Mouse (Mus musculus): ENCODE data around the gene Ppip5k2. TPM values are rescaled to one million over a fixed set of nuclear protein-coding genes. Genes with fewer than 3 reads are reported as not detected.

Ppip5k2 gene
- total RNA-seq, 4 experiments from 2014 or later, result 27.1 to 29.6 (median 28.7) TPM

- no peak for DNase-seq (ENCODE audit: low spot score in 2 of 2)
These were observed 10.4 kb downstream of the Ppip5k2 start for GRCm38 (mm10) chr1:97759841-97760240.

- DNase-seq (ENCODE audit: low spot score in 2 of 2), result no peak
These were observed 15.8 kb downstream of the Ppip5k2 start for GRCm38 (mm10) chr1:97754392-97754791.

- DNase-seq (ENCODE audit: low spot score in 2 of 2), result no peak
These were observed 17.0 kb downstream of the Ppip5k2 start for GRCm38 (mm10) chr1:97753216-97753615.

GRCm38 (mm10) chr1:97748163-97748562, 22.0 kb downstream of the Ppip5k2 start:
- DNase-seq (ENCODE audit: low spot score in 2 of 2), result no peak

DNA sequence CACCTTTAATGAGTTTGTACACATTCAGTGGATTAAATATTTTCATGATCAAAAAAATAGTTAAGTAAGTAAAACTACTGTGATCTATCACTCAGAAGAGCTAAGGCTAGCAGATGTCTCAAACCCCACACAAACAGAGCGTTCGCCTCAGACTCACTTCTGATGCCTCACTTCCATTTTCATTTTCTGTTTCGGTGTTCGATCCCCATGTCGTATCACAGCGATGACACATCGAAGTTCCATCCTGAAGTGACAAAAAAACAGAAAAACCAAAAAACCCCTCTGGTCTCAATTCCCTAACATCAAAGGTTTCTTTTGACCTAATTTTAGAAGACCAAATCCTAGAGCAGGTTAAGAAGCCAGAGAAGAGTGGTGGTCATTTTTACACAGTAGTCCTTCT, 23.9 kb downstream of the Ppip5k2 start:
- no peak for DNase-seq (ENCODE audit: low spot score in 2 of 2)

- DNase-seq (ENCODE audit: low spot score in 2 of 2), result no peak
These were observed 24.5 kb downstream of the Ppip5k2 start for GRCm38 (mm10) chr1:97745712-97746111.

DNA sequence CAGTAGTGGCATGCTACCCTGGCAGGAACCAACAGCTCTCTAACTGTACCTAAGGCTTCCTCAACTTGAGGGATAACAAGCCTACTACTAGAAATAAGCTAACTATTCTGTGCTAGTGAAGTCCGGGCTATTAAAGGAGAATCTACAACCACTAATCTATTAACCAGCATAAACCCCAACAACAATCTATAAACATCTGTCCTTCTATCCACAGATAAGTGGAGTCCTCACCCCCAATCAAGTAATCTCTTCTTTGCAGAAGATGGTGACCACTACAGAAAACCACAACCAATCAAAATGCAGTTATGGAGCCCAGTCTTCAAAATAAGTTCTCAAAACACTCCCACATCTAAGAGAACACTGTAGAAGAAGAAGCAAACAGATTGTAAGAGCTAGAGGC, 27.1 kb downstream of the Ppip5k2 start:
- DNase-seq (ENCODE audit: low spot score in 2 of 2), result no peak

DNA sequence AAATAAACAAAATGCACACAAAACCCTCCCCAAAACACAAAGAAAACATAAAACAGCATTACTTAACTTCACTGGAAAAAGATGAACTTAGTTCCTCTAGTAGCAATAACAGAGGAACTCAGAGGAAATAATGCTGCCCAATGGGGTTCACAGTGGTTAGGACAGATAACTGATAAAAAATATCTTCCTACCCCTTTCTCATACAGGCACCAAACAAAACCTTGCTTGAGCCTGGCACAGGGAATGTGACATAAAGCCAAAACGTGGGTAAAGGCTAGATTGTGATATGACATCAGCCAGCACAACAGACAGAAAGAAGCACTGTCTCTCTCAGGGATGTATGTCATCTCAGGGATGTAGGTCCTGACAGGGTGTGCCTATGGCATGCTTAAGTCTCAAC, 40.9 kb downstream of the Ppip5k2 start:
- no peak for DNase-seq (ENCODE audit: low spot score in 2 of 2)

DNA sequence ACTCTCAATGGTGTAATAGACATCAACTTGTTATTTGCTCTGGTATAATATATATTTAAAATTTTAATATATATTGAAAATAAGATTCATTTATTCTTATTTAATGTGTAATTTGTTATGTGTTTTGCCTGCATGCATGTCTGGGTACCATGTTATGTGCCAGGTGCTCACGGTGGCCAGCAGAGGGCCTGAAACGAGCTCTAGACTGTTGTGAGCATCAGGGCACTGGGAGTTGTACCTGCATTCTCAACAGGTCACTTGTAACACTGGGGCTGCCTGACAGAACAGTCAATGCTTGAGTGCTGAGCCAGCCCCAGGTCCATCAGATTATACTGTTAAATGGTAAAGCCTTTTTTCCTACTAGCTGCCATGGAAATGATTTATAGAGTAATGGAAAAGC, 43.5 kb downstream of the Ppip5k2 start:
- DNase-seq (ENCODE audit: low spot score in 2 of 2), result no peak

DNA sequence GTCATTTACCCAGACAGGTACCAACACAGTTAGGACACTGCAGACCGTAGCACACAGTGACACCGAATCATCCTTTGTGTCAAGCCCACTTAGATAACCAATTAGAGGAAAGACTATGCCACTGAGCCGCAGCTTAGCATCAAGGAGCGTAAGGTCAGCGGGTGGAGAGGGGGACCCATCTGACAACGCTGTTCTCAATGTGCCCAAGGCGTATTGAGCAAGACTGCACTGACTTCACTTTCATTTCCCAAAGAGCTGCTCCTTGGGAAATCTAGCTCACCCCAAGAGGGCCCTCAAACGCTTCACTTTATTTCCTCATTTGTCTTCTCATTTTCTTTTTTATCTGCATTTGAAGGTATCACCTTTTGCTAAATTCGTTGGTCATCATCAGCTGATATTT, 51.8 kb downstream of the Ppip5k2 start:
- DNase-seq (ENCODE audit: low spot score in 2 of 2), result no peak

- DNase-seq (ENCODE audit: low spot score in 2 of 2), result no peak
These were observed 55.8 kb downstream of the Ppip5k2 start for GRCm38 (mm10) chr1:97714334-97714868.

GRCm38 (mm10) chr1:97710520-97710919, 59.7 kb downstream of the Ppip5k2 start:
- DNase-seq (ENCODE audit: low spot score in 2 of 2), result no peak

- no peak for DNase-seq (ENCODE audit: low spot score in 2 of 2)
These were observed 64.8 kb downstream of the Ppip5k2 start for GRCm38 (mm10) chr1:97705389-97705788.

DNA sequence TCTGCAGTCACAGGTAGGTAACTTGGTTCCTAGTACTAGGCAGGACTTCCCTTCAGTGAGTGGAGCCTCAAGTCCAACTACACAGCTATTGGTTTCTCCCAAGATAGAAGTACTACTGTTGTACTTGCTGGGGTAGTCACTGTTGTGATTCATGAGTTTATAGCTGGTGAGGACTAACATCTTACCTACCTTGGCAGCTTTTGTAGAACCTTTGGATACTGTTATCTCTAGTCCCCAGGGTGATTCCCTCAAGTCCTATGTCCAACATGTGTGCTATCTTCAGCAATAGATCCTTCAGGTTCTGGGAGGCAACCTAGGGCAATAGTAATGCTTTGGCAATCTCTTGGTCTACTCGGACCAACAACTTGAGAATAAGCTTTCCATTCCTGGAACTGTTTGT, 65.6 kb downstream of the Ppip5k2 start:
- no peak for DNase-seq (ENCODE audit: low spot score in 2 of 2)

GRCm38 (mm10) chr1:97698956-97699570, 71.1 kb downstream of the Ppip5k2 start:
- no peak for DNase-seq (ENCODE audit: low spot score in 2 of 2)

DNA sequence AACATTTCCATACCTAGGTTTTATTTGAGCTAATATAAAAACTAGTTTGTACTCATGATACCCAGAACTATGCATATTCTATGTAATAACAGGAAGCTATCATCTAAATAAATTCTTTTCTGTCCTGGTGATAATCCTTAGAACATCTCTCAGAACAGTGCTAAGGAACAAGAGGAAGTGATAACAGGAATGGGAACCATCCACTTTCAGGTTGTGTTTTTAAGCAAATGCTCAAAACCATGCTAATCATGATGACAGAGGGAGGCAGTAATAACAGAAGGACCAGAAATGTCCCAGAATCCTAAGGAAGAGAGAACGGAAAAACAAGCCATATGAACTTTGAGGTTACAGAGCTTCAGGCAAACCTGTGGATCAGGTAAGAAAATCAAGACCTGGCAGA, 72.9 kb downstream of the Ppip5k2 start:
- DNase-seq (ENCODE audit: low spot score in 2 of 2), result no peak

GRCm38 (mm10) chr1:97693825-97694224, 76.4 kb downstream of the Ppip5k2 start:
- DNase-seq (ENCODE audit: low spot score in 2 of 2), result no peak

DNA sequence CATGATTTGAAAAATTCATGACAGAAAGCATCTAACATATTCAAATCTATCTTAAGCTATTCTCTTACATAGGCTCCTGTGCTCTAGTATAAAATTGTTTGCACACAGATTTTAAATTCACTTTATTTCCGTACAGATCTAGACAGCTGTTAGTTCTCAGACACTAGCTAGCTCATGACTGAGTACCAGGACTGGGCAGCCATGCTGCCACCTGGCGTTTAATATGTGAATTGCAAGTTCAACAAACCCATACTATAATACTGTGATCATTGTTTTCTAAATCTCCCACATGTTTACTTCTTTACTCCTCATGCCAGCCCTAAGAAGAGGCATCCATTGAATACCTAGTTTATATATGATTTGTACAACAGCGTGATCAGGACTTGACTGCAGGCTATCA, 81.5 kb downstream of the Ppip5k2 start:
- no peak for DNase-seq (ENCODE audit: low spot score in 2 of 2)

- no peak for DNase-seq (ENCODE audit: low spot score in 2 of 2)
These were observed 93.6 kb downstream of the Ppip5k2 start for GRCm38 (mm10) chr1:97676526-97677177.

DNA sequence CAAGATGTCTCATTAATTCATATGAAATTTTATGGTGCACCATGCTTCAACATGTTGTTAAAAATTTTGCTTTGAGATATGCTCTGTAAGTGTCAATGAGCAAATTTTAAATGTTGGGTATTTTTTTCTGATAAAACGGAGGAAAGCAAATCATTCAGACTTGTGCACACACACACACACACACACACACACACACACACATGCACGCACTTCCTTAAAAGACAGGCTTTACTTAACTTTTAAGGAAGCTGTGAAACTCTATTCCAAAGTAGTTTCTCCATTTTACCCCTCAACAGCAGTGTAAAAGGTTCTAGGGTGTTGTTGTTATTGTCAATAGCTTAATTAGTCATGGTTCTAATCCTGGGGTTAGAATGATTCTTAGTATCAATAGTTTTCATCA, 94.1 kb downstream of the Ppip5k2 start:
- no peak for DNase-seq (ENCODE audit: low spot score in 2 of 2)

DNA sequence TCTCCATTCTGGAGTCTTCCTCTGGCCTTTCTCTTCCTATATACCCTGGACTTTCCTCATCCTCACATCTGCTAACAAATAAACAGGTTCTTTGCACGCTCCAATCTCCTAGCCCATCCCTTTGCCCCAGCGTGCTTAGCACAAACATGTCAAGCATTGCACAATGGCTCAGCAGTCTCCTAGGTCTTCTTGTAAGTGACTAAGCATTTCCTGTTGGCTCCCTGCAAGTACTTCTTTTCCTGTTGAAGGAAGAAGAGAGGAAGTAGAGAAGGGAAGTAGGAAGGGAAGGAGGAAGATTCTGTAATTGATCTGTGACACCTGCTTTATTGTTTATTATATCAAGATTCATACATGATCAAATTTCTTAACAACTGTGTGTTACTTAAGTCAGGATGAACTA, 97.4 kb downstream of the Ppip5k2 start:
- DNase-seq (ENCODE audit: low spot score in 2 of 2), result no peak

GRCm38 (mm10) chr1:97667288-97667687, 102.9 kb downstream of the Ppip5k2 start:
- DNase-seq (ENCODE audit: low spot score in 2 of 2), result no peak

DNA sequence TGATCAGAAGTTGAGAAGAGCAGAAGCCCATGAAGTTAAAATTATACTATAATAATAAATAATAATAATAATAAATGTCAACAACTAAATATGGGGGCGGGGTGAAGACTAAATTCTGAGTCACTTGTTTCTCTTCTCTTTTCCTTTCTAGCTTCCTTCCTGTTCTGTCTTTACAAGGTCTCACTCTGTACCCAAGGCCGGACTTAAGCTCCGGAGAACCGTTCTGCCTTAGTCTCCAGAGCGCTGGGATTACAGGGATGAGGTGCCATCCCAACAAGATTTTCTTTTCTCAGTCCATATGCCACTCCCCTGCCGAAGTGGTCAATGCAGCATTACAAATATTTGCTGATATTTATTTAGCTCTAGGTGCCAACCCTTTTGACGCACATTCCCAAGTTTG, 107.9 kb downstream of the Ppip5k2 start:
- DNase-seq (ENCODE audit: low spot score in 2 of 2), result no peak
